Mouse (Mus musculus) kidney, postnatal 14 days (tissue): Measurements from ENCODE around the gene Xrcc6.

Experiments used
- DNase-seq: peaks from one replicate; pipeline ENCODE4 v3.0.0; 2022; ENCODE audit warnings: mixed read lengths

The Xrcc6 gene

GRCm38 (mm10) chr15:82086131-82086530, 98.5 kb downstream of the Xrcc6 start:
- DNase-seq, result no peak

- DNase-seq, result no peak
Measured at GRCm38 (mm10) chr15:82087266-82087665, 99.6 kb downstream of the Xrcc6 start.
